Mouse (Mus musculus) cortical plate, adult 2 months (tissue): ENCODE data around the gene Cap2.

Experiments
- CTCF ChIP-seq: fragments of 200-500 bp; IDR thresholded peaks from 2 replicates; pipeline ENCODE4 v1.5.1; 2011; ENCODE audit warnings: mild to moderate bottlenecking, control low read depth, low read length; ENCODE audit not compliant: insufficient read depth; ENCODE audit errors: extremely low read depth
- POLR2A ChIP-seq: fragments of 200-500 bp; IDR thresholded peaks from 2 replicates; pipeline ENCODE4 v1.6.1; 2011; ENCODE audit warnings: mild to moderate bottlenecking, low read length, control low read depth; ENCODE audit not compliant: insufficient read depth; ENCODE audit errors: extremely low read depth

GRCm38 (mm10) chr13:46602674-46603073 lies 101.0 kb downstream of the Cap2 start:
- no peak for TF ChIP-seq CTCF
- no peak for TF ChIP-seq POLR2A
